8 mouse cellular contexts compared by ENCODE assay signal in genomic region chr2:57116366-57117200, GRCm38 (mm10). TPM values are rescaled to one million over a fixed set of nuclear protein-coding genes. Genes with fewer than 3 reads are reported as not detected.
DNase-seq lines count a peak whose midpoint lies in the region; ATAC-seq lines count a peak whose summit lies in the region.

No protein-coding gene starts in this region.

- no peaks in the 10 kb centered on the region for H3K36me3 ChIP-seq in hindbrain, embryonic 16.5 days (ENCODE audit: control insufficient read depth, insufficient read depth, low read length)

- intact Hi-C loops in left cerebral cortex, postnatal 25 days (cut with DNase I): loop anchor here (1.0 to 10.0 kb wide), 4 partner anchors 65 to 498 kb away; partner anchors contain the start of gene Gpd2

- H3K4me2 ChIP-seq in hindbrain, embryonic 16.5 days (ENCODE audit: low read length): peak overlapping the region; percentile 95

- peak; percentile 49 for ATAC-seq in hindbrain, embryonic 16.5 days
- ATAC-seq in megakaryocyte progenitor cell, adult 5-6 weeks (replicated peaks; ENCODE audit: poor library complexity): peak; percentile 50

- no peaks in the 10 kb centered on the region for H3K9me3 ChIP-seq in hindbrain, embryonic 16.5 days (ENCODE audit: control insufficient read depth, low read length)

- DNase-seq in layer of hippocampus, adult 11-12 months (ENCODE audit: low spot score): peak; percentile 59
- no peak for DNase-seq in layer of hippocampus, adult 9-10 months (ENCODE audit: low spot score)
- DNase-seq in cerebellum, postnatal 36 days: peak; percentile 82 to 83
- peak; percentile 65 for DNase-seq in gastrocnemius, adult 8-10 months (ENCODE audit: low spot score in 2 of 2)
- peak; percentile 54 to 70 for DNase-seq in left cerebral cortex, postnatal 25 days (ENCODE audit: low spot score in 2 of 2)
- DNase-seq in right cerebral cortex, postnatal 25 days: peak; percentile 73

- peak overlapping the region; percentile 65 for H3K9ac ChIP-seq in hindbrain, embryonic 16.5 days (ENCODE audit: low read depth, low read length)

- H3K4me3 ChIP-seq in hindbrain, embryonic 16.5 days (ENCODE audit: low read length): peak overlapping the region; percentile 65

- H3K27ac ChIP-seq in hindbrain, embryonic 16.5 days (ENCODE audit: low read depth, low read length): peak overlapping the region; percentile 63

- WGBS in hindbrain, embryonic 16.5 days: under 1% methylated on average over 45 of the region's 47 CpGs

- H3K4me1 ChIP-seq in hindbrain, embryonic 16.5 days (ENCODE audit: control insufficient read depth, insufficient read depth, low read depth, low read length): peaks cover 15% of the 10 kb centered on the region

- H3K27me3 ChIP-seq in hindbrain, embryonic 16.5 days (replicated peaks; ENCODE audit: control insufficient read depth, insufficient read depth, low read length): peaks cover 15% of the 10 kb centered on the region

RNA-seq across cellular contexts. Expression of gene Nr4a2, which starts 7.2 kb away (rescaled TPM):
- total RNA-seq in gastrocnemius, adult 8-10 months (2022): under 1 TPM; 0.49 to 0.89 (median 0.77) TPM
- polyA plus RNA-seq in hindbrain, embryonic 16.5 days (2015; fragmentation: Nextera tagmentation; extraction: Ambion mirVana): 15.3 and 19.2 TPM in 2 replicates
- 10 to 100 TPM; 46.3 to 50.6 TPM for total RNA-seq in left cerebral cortex, postnatal 25 days (2021)
- total RNA-seq in megakaryocyte progenitor cell, adult 5-6 weeks (2015): 5.8 and 6.4 TPM in 2 replicates
- total RNA-seq in megakaryocyte progenitor cell, adult 5-6 weeks (2017): 1.7 and 1.9 TPM in 2 replicates

Comparison
In these comparisons a context has a peak if more than half of its experiments do, and no peak if none do; other contexts are left out.
1. RNA of gene Nr4a2, which starts 7.2 kb away (total RNA-seq): 46.3 to 50.6 TPM in left cerebral cortex, postnatal 25 days; 1.7 to 6.4 TPM in megakaryocyte progenitor cell, adult 5-6 weeks and 0.49 to 0.89 TPM in gastrocnemius, adult 8-10 months; every median in the first group is over 4 times any median in the second.